Mouse (Mus musculus) lung, postnatal 10 days (tissue): Measurements from ENCODE around the gene Ptov1.
A peak's percentile ranks its signal among the peaks of the same experiment; 100 is the strongest.
"Not testable (repeated sequence)": the region's sequence is repeated elsewhere in the genome, so short reads cannot be mapped to it uniquely, and the experiment has no call there.

Source experiments
- DNase-seq: peaks from one replicate; pipeline ENCODE4 v3.0.0; 2021

The Ptov1 gene

GRCm38 (mm10) chr7:44888256-44889105, 18.9 kb upstream of the Ptov1 start:
- DNase-seq: no peak

- no peak for DNase-seq
These were observed 17.4 kb upstream of the Ptov1 start for GRCm38 (mm10) chr7:44886964-44887363.

- no peak for DNase-seq
These were observed 15.0 kb upstream of the Ptov1 start for GRCm38 (mm10) chr7:44884637-44885036.

- DNase-seq: no peak
These were observed 13.4 kb upstream of the Ptov1 start for GRCm38 (mm10) chr7:44883036-44883435.

- DNase-seq: no peak
These were observed 8.2 kb upstream of the Ptov1 start for GRCm38 (mm10) chr7:44877833-44878232.

GRCm38 (mm10) chr7:44871774-44872173, 2.2 kb upstream of the Ptov1 start:
- DNase-seq: not testable (repeated sequence)

GRCm38 (mm10) chr7:44871181-44871580, 1.6 kb upstream of the Ptov1 start:
- DNase-seq: no peak

- DNase-seq: no peak
These were observed 1.0 kb upstream of the Ptov1 start for GRCm38 (mm10) chr7:44870614-44871013.

GRCm38 (mm10) chr7:44868919-44869696, 480 bp downstream of the Ptov1 start:
- peak; percentile 85 for DNase-seq

GRCm38 (mm10) chr7:44868465-44868864, 1.1 kb downstream of the Ptov1 start:
- peak; percentile 75 for DNase-seq

GRCm38 (mm10) chr7:44867802-44868201, 1.8 kb downstream of the Ptov1 start:
- no peak for DNase-seq

- no peak for DNase-seq
These were observed 2.4 kb downstream of the Ptov1 start for GRCm38 (mm10) chr7:44867010-44867702.

GRCm38 (mm10) chr7:44866276-44867009, 3.1 kb downstream of the Ptov1 start:
- peak; percentile 87 for DNase-seq

GRCm38 (mm10) chr7:44864595-44865542, 4.7 kb downstream of the Ptov1 start:
- DNase-seq: peak; percentile 61

GRCm38 (mm10) chr7:44863982-44864494, 5.5 kb downstream of the Ptov1 start:
- no peak for DNase-seq

- DNase-seq: no peak
These were observed 6.4 kb downstream of the Ptov1 start for GRCm38 (mm10) chr7:44863210-44863609.

- DNase-seq: no peak
These were observed 7.2 kb downstream of the Ptov1 start for GRCm38 (mm10) chr7:44862434-44862833.

GRCm38 (mm10) chr7:44861429-44861816, 8.2 kb downstream of the Ptov1 start:
- DNase-seq: no peak

GRCm38 (mm10) chr7:44860576-44861428, 8.8 kb downstream of the Ptov1 start:
- DNase-seq: peak; percentile 89

GRCm38 (mm10) chr7:44859896-44860295, 9.7 kb downstream of the Ptov1 start:
- no peak for DNase-seq
